Mouse (Mus musculus) mature B cell (primary cell): Measurements from ENCODE around the gene Psma1.

Experiments
- in situ Hi-C: fragments of 300-500 bp; cut with MboI; formaldehyde crosslinking; loops from 2 replicates; pipeline ENCODE4 v1.14.3; 2019

The Psma1 gene

GRCm38 (mm10) chr7:114275372-114276004 is 430 bp downstream of the Psma1 start:
- in situ Hi-C loops, result no loop called here

DNA sequence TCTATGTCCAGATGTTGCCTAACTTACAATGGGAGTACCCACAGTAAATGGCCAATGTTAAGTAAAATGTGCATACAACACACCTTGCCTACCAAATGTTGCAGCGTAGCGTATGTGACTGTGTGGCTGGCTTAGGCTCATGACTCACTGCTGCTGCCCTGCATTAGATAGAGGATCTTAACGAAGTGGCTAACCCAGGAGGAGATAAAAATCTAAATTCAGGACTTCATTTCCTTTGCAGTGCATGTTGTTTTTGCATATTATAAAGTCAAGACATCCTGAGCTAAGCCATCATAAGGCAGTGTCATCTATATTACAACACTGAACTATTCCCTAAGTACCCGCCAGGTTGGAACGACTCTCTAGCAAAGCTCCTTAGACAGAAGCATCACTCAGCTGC is 7.5 kb downstream of the Psma1 start:
- in situ Hi-C loops, result no loop called here

GRCm38 (mm10) chr7:114253885-114254833 is 21.8 kb downstream of the Psma1 start, which contains the start of gene Copb1:
Gene Copb1, minus strand, starts transcription at chr7:114254711.
- in situ Hi-C loops, result no loop called here

- in situ Hi-C loops, result no loop called here
Observed at GRCm38 (mm10) chr7:114251684-114252083, 24.2 kb downstream of the Psma1 start.

- in situ Hi-C loops, result no loop called here
Observed at GRCm38 (mm10) chr7:114233980-114234379, 41.9 kb downstream of the Psma1 start.

GRCm38 (mm10) chr7:114232982-114233381 is 42.9 kb downstream of the Psma1 start:
- in situ Hi-C loops, result no loop called here

DNA sequence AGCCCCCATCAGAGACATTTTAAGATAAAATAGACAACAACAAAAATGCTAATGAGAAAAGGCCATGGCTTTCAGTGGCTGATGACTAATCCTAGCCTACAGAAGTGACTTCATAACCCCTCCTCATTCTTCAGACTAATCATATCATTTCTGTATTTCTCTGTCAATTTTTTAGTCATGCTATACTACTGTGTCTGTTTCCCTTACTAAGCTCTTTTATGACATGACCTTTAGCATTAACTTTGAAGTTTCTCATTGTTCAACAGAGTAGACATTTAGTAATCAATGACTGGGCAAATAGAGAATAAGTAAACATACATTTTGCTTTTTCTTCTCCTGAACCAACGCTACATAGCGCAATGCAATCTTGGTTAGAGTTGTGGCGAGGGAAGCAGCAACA is 44.1 kb downstream of the Psma1 start:
- in situ Hi-C loops, result no loop called here

- in situ Hi-C loops, result no loop called here
Observed at GRCm38 (mm10) chr7:114226521-114226920, 49.4 kb downstream of the Psma1 start.

GRCm38 (mm10) chr7:114220433-114220832 is 55.5 kb downstream of the Psma1 start:
- in situ Hi-C loops, result loop anchor here (25.0 kb wide), 1 partner anchor 458 kb away; the partner anchor contains the start of gene Spon1

DNA sequence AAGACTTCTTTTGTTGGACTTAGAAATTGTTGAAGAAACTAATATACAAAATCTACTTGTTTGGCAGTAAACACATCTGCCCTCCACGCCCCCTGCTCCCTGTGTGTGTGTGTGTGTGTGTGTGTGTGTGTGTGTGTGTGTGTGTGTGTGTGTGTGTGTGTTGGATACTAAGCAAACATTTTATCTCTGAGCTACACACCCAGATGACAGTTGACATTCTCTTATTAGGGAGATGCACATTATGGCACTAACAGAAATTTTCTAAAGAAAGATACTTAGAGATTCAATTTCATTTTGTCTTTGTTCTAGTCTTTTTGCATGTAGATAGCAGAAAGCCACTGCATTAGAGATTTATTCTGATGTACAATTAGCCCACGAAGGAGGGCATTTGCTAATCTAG is 59.0 kb downstream of the Psma1 start:
- in situ Hi-C loops, result loop anchor here (25.0 kb wide), 1 partner anchor 455 kb away; the partner anchor contains the start of gene Spon1
